Mouse (Mus musculus): ENCODE results near the gene Ccn2.

Gene Ccn2

DNA sequence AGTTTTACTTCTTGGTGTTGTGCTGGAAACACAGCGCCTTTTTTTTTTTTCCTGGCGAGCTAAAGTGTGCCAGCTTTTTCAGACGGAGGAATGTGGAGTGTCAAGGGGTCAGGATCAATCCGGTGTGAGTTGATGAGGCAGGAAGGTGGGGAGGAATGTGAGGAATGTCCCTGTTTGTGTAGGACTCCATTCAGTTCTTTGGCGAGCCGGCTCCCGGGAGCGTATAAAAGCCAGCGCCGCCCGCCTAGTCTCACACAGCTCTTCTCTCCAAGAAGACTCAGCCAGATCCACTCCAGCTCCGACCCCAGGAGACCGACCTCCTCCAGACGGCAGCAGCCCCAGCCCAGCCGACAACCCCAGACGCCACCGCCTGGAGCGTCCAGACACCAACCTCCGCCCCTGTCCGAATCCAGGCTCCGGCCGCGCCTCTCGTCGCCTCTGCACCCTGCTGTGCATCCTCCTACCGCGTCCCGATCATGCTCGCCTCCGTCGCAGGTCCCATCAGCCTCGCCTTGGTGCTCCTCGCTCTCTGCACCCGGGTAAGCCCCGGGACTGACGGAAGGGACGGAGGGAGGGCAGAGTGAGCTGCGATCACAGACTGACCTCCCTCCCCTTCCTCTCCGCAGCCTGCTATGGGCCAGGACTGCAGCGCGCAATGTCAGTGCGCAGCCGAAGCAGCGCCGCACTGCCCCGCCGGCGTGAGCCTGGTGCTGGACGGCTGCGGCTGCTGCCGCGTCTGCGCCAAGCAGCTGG is at the start of gene Ccn2:
Gene Ccn2 (plus strand): TSS at position 193 of the 753 bp plus-strand sequence.
- peak; percentile 99 for DNase-seq

GRCm38 (mm10) chr10:24552870-24553269 is 42.4 kb upstream of the Ccn2 start:
- no peak for DNase-seq

DNA sequence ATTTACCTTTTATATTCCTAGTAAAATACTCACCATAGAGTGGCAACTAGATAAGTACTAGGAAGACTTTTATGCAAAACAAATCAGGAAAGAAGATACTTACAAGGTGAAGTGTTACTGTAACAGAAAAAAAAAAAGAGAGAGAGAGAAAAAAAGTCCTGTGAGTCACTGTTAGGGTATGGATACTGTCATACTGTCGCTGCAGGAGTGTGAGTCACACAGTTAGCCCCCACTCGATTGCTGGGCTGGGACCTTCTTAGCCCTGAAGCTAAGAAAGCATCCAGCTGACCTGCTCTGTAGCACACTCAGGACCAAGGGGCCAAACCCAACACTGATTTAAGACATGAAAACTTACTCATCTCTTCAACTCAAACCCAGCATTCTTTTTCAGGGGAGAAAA is 41.2 kb upstream of the Ccn2 start:
- no peak for DNase-seq

GRCm38 (mm10) chr10:24558366-24558765 is 36.9 kb upstream of the Ccn2 start:
- no peak for DNase-seq

DNA sequence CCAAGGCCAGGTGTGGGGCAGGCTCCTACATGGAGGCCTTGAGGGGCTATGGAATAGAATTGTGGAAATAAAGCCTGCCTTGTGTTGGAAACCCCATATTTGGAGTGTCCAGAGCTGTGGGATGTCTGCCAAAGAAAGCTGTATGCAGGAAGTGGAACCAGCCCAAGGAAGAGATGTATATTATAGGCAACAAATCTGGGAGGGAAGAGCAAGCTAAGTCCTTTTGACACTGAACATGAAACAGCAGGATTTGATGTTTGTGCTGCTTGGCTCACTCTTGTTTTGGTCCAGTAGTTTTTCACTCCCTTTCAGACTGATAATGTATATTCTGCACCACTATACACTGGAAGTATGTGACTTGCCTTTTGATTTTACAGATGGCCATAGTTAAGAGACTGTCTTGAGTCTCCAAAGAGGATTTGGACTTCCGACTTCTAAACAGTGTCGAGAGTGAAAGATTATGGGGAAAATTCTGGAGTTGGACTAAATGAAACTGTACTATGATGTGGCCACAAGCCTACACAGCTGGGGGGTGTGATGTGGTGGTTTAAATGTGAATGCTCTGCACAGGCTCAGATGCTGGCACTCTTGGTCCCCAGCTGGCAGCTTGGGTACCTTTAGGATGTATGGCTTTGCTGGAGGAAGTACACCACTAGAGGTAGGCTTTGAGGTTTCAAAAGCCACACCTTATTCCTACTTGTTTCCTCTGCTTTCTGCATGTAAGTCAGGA is 25.4 kb upstream of the Ccn2 start:
- no peak for DNase-seq

- no peak for DNase-seq
Observed at GRCm38 (mm10) chr10:24572044-24572960, 22.9 kb upstream of the Ccn2 start.

- no peak for DNase-seq
Observed at GRCm38 (mm10) chr10:24573484-24573883, 21.8 kb upstream of the Ccn2 start.

GRCm38 (mm10) chr10:24581076-24581475 is 14.2 kb upstream of the Ccn2 start:
- DNase-seq, result no peak

- DNase-seq, result peak; percentile 84
Observed at GRCm38 (mm10) chr10:24588824-24589223, 6.4 kb upstream of the Ccn2 start.

- peak; percentile 52 for DNase-seq
Observed at GRCm38 (mm10) chr10:24589238-24589637, 6.0 kb upstream of the Ccn2 start.

DNA sequence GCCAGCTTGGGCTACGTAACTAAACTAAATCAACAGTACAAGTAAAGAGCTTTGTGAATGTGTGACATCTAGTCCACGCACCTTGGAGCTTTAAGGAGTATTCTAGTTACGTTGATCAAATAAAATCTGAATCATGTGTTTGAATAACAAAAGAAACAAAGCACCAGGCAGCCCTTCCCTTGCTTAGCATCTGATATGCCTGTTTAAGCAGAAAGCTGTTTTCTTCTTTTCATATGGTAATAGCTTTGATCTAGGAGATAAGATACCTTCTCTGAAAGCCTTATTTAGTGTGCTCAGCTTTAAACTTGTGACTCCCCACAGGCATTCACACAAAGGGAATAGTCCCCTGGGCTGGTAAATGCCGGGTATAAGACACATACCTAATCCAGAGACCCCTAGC is 4.7 kb upstream of the Ccn2 start:
- no peak for DNase-seq

DNA sequence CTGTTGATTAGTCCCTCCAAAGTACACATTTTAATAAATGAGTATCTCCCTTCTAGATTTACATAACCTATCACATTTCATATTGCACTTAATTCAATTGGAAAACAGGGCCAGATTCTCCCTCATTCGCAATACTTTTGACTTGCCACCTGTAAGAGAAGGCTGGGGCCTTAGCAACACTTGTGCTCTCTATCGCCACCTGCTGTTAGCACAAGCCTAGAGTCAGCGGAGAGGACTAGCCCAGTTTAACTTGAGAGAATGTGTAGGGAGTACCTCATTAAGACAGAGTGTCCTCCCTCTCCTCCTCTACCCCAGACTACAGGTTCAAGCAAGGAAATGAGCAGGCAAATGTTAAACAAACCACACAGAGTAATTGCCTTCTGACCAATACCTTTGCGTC is 4.1 kb upstream of the Ccn2 start:
- peak; percentile 96 for DNase-seq

- DNase-seq, result peak; percentile 94
Observed at GRCm38 (mm10) chr10:24591741-24592140, 3.5 kb upstream of the Ccn2 start.

GRCm38 (mm10) chr10:24592318-24592717 is 2.9 kb upstream of the Ccn2 start:
- DNase-seq, result peak; percentile 65

- DNase-seq, result peak; percentile 88
Observed at GRCm38 (mm10) chr10:24592969-24593368, 2.3 kb upstream of the Ccn2 start.

- peak; percentile 93 for DNase-seq
Observed at GRCm38 (mm10) chr10:24593556-24593955, 1.7 kb upstream of the Ccn2 start.

DNA sequence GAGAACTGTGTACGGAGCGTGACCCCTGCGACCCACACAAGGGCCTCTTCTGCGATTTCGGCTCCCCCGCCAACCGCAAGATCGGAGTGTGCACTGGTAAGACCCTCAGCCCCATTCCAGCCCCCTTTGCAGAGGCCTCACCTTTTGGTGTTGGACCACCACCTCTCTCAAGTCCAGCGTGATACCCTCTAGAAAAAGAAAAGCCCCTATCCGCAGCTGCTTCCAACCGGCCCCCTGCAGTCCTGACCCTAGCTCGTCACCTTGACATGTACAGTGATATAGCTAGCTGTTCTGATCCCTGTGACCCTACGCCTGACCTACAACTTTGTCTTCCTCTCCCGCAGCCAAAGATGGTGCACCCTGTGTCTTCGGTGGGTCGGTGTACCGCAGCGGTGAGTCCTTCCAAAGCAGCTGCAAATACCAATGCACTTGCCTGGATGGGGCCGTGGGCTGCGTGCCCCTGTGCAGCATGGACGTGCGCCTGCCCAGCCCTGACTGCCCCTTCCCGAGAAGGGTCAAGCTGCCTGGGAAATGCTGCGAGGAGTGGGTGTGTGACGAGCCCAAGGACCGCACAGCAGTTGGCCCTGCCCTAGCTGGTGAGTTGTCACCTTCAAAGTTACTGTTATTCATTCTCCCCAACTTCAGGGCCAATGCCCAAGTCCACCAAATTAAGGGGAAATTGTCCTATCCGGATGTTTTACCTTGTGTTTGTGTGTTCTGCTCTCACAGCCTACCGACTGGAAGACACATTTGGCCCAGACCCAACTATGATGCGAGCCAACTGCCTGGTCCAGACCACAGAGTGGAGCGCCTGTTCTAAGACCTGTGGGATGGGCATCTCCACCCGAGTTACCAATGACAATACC is 994 bp downstream of the Ccn2 start:
- DNase-seq, result no peak

DNA sequence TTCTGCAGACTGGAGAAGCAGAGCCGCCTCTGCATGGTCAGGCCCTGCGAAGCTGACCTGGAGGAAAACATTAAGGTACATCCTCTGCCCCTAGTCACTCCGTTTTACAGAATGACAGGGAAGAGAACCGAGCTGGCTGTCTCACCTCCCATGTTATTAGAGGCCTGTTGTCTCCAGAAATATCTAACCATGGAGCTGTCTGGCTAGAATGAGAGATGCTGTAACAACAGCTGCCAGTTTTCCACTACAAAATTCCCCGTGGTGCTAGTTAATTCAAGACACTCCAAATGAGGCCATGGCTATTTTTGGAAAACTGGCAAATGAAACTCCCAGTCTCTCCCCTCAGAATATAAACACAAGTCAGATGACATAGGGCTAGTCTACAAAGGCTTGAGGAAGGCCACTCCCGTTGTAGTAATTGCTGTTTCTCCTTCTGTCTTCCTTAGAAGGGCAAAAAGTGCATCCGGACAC is 1.7 kb downstream of the Ccn2 start:
- peak; percentile 97 for DNase-seq

- peak; percentile 78 for DNase-seq
Observed at GRCm38 (mm10) chr10:24597789-24598188, 2.5 kb downstream of the Ccn2 start.

- DNase-seq, result peak; percentile 18
Observed at GRCm38 (mm10) chr10:24598693-24599092, 3.5 kb downstream of the Ccn2 start.

DNA sequence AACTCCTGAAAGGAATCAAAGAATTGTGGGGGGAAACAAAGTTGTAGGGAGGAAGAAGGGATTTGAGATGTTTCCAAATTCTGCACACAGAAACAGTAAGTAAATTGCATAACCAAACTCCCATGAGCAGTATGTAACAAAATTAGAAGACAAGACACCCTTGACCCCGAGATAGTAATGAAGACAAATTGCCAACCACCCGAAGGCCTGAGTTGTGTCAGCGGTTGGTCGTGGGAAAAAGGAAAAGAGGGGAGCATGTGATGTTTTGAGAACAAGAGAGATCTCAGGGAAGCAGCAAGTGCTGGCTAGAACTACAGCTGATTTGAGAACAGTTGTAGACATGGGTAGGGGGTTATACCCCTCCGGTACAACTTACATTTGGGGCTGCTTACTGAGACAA is 4.6 kb downstream of the Ccn2 start:
- DNase-seq, result peak; percentile 95

DNA sequence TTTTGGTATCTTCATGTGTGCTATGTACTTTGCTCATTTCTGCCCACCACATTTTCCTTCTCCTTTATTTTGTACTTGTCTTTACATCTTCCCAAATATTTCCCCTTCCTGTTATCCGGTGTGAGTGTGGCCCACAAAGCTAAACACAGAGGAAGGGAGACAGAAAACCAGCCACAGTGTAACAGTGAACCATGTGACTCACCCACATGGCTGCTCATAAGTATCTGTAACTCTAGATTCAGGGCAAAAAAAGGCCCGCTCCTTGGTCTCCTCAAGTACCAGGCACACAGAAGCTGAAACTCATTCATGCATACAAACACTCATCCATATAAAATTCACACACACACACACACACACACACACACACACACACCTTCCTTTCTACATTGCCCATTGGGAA is 7.8 kb downstream of the Ccn2 start:
- DNase-seq, result peak; percentile 11

Data from heart, adult 11 months (tissue).